Mouse (Mus musculus) lung, postnatal 0 days (tissue): Measurements from ENCODE around the gene Cdc37l1. TPM values are rescaled to one million over a fixed set of nuclear protein-coding genes. Genes with fewer than 3 reads are reported as not detected.

Experiments used
- ATAC-seq: fragments of 200-750 bp; cut with Nextera tagmentation; 2 replicates; pipeline ENCODE4 v1.8.0; 2017; ENCODE audit warnings: moderate library complexity
- DNase-seq: peaks from one replicate; pipeline ENCODE4 v3.0.0-alpha.2; 2016; ENCODE audit warnings: low spot score
- H3K27ac ChIP-seq: fragments of 300-500 bp; sonication (generic); 2 replicates; pipeline ENCODE4 v1.5.1; 2014; ENCODE audit warnings: antibody characterized with exemption, mild to moderate bottlenecking, low read length, mixed read lengths
- H3K27me3 ChIP-seq: fragments of 300-500 bp; sonication (generic); replicated peaks from 2 replicates; pipeline ENCODE4 v1.6.1; 2014; ENCODE audit warnings: low read length, mixed read lengths; ENCODE audit not compliant: insufficient read depth
- H3K36me3 ChIP-seq: fragments of 300-500 bp; sonication (generic); 2 replicates; pipeline ENCODE4 v1.6.1; 2014; ENCODE audit warnings: low read length, mixed read lengths; ENCODE audit not compliant: insufficient read depth
- H3K4me1 ChIP-seq: fragments of 300-500 bp; sonication (generic); 2 replicates; pipeline ENCODE4 v1.6.1; 2014; ENCODE audit warnings: antibody characterized with exemption, low read depth, low read length, mixed read lengths; ENCODE audit not compliant: insufficient read depth
- H3K4me2 ChIP-seq: fragments of 300-500 bp; sonication (generic); replicated peaks from 2 replicates; pipeline ENCODE4 v1.6.1; 2014; ENCODE audit warnings: low read depth, mild to moderate bottlenecking, low read length, moderate library complexity, mixed read lengths
- H3K4me3 ChIP-seq: fragments of 300-500 bp; sonication (generic); 2 replicates; pipeline ENCODE4 v1.5.1; 2014; ENCODE audit warnings: low read depth, low read length
- H3K9ac ChIP-seq: fragments of 300-500 bp; sonication (generic); replicated peaks from 2 replicates; pipeline ENCODE4 v1.6.1; 2014; ENCODE audit warnings: low read depth, mild to moderate bottlenecking
- H3K9me3 ChIP-seq: fragments of 300-500 bp; sonication (generic); 2 replicates; pipeline ENCODE4 v1.6.1; 2016; ENCODE audit warnings: low read length, mixed read lengths
- CTCF ChIP-seq: IDR thresholded peaks from 2 replicates; pipeline ENCODE4 v1.5.1; 2016; ENCODE audit warnings: antibody characterized with exemption, mild to moderate bottlenecking
- EP300 ChIP-seq: IDR thresholded peaks from 2 replicates; pipeline ENCODE4 v1.6.1; 2016; ENCODE audit warnings: antibody characterized with exemption, mild to moderate bottlenecking, control low read depth
- WGBS: fragments of 180-500 bp; shearing (Covaris S2); extraction: QIAGEN DNeasy Blood & Tissue Kit; methylation state at CpG from one replicate; pipeline ENCODE4 v1.1.7; 2014; 5-methylcytosine and 5-hydroxymethylcytosine counted together
- polyA plus RNA-seq: library from polyadenylated mRNA; unstranded; fragments of >200 nt; fragmentation: Nextera tagmentation; extraction: Ambion mirVana; gene quantifications from 2 replicates; pipeline ENCODE4 v1.2.1, GENCODE M21; 2015

Cdc37l1 gene
- polyA plus RNA-seq, 1 experiment from 2014 or later, result 21.2 TPM

DNA sequence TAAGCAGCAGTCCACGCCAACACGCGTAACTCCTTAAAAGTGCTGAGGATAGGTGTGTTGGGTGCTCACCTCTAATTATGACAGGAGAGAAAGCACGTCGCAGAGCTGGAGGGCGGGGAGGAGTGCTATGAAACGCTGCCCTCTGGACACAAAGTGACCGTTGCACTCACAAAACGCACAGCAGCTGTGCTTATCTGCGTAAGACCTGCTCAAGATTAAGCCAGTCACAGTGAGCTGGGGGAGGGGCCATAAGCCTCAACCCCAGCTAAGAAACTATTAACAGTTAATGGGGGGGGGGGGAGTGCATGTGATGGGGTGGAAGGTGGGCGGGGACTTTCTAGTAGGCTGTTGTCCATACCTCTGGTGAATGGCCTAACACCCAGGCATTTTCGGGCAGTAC lies 62.6 kb downstream of the Cdc37l1 start:
- no peak overlapping the region for H3K9ac ChIP-seq
- ATAC-seq (no peak), DNase-seq (no peak)
- no peaks in the 10 kb centered on the region for H3K9me3 ChIP-seq
- H3K27me3 ChIP-seq, result no peaks in the 10 kb centered on the region
- H3K36me3 ChIP-seq, result no peaks in the 10 kb centered on the region
- no peak overlapping the region for H3K4me2 ChIP-seq
- H3K4me1 ChIP-seq, result no peaks in the 10 kb centered on the region
- WGBS, result 86% methylated on average over 12 of the region's 12 CpGs
- TF ChIP-seq EP300, result no peak
- no peak for TF ChIP-seq CTCF
- no peak overlapping the region for H3K27ac ChIP-seq
- H3K4me3 ChIP-seq, result no peak overlapping the region

DNA sequence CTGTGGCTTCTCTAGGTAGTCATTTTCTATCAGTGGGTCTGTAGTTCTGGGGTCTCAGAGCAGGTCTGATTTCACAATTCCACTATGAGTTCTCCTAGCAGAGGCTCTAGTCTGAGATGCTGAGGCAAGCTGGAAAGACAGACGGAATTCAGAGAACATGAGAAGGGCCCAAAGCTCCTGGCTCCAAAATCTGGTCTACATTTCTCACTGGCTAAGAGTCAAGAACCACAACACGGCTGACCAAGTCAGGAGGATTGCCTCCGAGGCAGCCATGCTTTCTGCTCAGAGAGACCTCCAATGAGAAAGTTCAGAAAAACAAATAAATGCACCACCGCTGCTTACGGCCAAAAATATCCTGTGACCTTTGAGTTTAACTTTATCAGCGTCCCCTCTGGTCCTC lies 64.4 kb downstream of the Cdc37l1 start:
- 56% methylated on average over 6 of the region's 6 CpGs for WGBS
- Histone ChIP-seq H3K9ac (no peak overlapping the region), H3K9me3 (no peaks in the 10 kb centered on the region), H3K4me3 (no peak overlapping the region), H3K4me2 (no peak overlapping the region), H3K27me3 (no peaks in the 10 kb centered on the region), H3K27ac (no peak overlapping the region), H3K36me3 (no peaks in the 10 kb centered on the region), H3K4me1 (no peaks in the 10 kb centered on the region)
- DNase-seq (no peak), ATAC-seq (no peak)
- TF ChIP-seq CTCF, result no peak

DNA sequence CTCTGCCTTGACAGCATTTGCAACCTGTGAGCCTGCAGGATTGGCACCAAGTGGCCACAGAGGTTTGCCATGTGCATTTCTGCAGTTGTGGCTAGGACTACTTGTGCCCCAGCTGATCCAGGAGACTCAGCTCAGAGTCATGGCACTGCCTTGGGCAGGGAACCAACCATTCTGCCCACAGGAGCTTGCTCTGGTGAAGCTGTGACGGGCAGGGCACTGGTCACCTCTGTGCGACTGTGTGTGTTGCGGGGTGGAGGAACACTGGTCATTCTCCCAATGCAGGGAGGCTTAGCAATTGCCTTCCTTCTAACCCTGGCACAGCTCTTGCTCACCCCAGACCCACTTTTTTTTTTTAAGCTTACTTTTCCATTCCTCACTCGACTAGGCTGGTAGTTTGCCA lies 65.3 kb downstream of the Cdc37l1 start:
- ATAC-seq (no peak), DNase-seq (no peak)
- H3K4me3 ChIP-seq, result no peak overlapping the region
- H3K27me3 ChIP-seq, result no peaks in the 10 kb centered on the region
- WGBS, result 91% methylated on average over 4 of the region's 4 CpGs
- no peaks in the 10 kb centered on the region for H3K9me3 ChIP-seq
- TF ChIP-seq EP300, result no peak
- no peak for TF ChIP-seq CTCF
- no peak overlapping the region for H3K4me2 ChIP-seq
- H3K27ac ChIP-seq, result no peak overlapping the region
- no peak overlapping the region for H3K9ac ChIP-seq
- no peaks in the 10 kb centered on the region for H3K4me1 ChIP-seq
- no peaks in the 10 kb centered on the region for H3K36me3 ChIP-seq

DNA sequence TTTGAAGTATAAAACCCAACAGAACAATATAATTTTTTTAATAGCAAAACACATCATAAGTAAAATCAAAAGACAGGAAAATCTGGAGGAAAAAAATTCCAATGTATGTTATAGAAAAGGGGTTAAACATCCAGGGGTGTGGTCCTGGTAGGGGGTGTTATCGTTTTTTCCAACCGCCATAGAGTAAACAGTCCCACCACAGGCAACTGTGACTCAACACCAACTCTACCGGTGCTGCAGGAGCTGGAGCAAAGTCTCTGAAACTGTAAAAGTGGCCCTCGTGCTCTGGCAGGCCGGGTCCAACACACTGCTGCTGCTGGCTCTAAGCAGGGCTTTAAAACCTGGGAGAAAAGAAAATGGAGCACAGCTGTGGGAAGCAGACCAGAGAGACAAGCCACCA lies 68.6 kb downstream of the Cdc37l1 start:
- ATAC-seq (no peak), DNase-seq (no peak)
- no peak overlapping the region for H3K4me3 ChIP-seq
- no peaks in the 10 kb centered on the region for H3K27me3 ChIP-seq
- H3K9me3 ChIP-seq, result no peaks in the 10 kb centered on the region
- WGBS, result 72% methylated on average over 5 of the region's 5 CpGs
- no peaks in the 10 kb centered on the region for H3K4me1 ChIP-seq
- no peak overlapping the region for H3K27ac ChIP-seq
- no peaks in the 10 kb centered on the region for H3K36me3 ChIP-seq
- H3K9ac ChIP-seq, result no peak overlapping the region
- H3K4me2 ChIP-seq, result no peak overlapping the region
- no peak for TF ChIP-seq CTCF
- TF ChIP-seq EP300, result no peak

DNA sequence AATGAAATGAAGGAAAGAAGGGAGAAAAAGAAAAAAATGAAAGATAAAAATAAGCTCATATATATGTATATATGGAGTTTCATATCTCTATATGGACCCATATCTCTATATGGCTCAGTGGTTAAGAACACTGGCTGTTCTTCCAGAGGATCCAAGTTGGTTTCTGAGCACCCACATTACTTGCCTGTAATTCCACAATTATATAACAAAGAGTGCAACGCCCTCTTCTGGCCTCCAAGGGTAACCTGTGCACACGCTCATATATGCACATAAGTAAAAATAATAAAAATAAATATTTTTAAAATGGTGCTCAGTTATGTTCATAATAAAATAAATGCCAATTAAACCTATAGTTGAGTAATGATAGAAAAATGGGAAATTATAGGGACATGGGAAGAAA lies 69.5 kb downstream of the Cdc37l1 start:
- no peak overlapping the region for H3K4me2 ChIP-seq
- ATAC-seq, result no peak
- H3K4me3 ChIP-seq, result no peak overlapping the region
- H3K9me3 ChIP-seq, result no peaks in the 10 kb centered on the region
- 82% methylated on average over 2 of the region's 2 CpGs for WGBS
- H3K27ac ChIP-seq, result no peak overlapping the region
- TF ChIP-seq EP300 (no peak), CTCF (peak; percentile 48)
- H3K36me3 ChIP-seq, result no peaks in the 10 kb centered on the region
- DNase-seq, result peak; percentile 45
- H3K27me3 ChIP-seq, result no peaks in the 10 kb centered on the region
- no peak overlapping the region for H3K9ac ChIP-seq
- H3K4me1 ChIP-seq, result no peaks in the 10 kb centered on the region

DNA sequence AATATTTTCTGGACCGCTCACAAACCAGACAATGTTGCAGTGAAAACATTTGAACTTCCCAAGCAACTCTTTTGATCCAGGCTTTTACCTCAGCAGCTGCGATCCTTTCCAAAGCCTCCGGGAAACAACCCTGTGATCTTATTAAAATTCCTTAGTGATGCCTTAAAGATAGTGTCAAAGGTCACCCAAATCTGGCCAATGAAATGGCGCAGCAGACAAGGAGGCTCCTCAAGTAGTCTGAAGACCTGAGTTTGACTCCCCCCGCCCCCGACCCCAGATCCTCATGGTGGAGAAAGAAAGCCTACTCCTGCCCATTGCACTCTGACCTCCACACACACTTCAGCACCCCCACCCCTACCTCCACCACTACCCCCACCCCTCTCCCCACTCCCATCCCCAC lies 70.1 kb downstream of the Cdc37l1 start:
- Histone ChIP-seq H3K36me3 (no peaks in the 10 kb centered on the region), H3K9me3 (no peaks in the 10 kb centered on the region), H3K27me3 (no peaks in the 10 kb centered on the region), H3K27ac (no peak overlapping the region), H3K4me1 (no peaks in the 10 kb centered on the region), H3K4me2 (no peak overlapping the region), H3K9ac (no peak overlapping the region), H3K4me3 (no peak overlapping the region)
- no peak for DNase-seq
- WGBS, result 29% methylated on average over 6 of the region's 6 CpGs
- ATAC-seq, result no peak
- TF ChIP-seq CTCF (no peak), EP300 (no peak)

DNA sequence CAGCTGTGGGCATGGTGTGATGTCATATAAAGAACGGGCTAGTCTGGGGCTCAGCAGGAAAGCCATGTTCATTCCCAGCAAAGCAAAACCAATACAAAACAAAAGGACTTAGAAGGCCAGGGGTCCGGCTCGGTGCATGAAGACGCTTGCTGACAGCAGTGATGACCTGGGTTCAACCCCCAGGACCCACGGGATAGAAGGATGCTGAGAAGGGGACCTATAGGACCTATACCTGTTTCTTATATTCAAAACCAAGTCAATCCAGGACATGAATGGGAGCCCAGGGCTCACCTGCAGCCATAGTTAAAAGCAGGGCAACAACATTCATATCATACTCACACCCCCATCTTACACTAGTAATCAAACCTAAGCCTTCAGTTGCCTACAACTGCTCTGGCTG lies 72.9 kb downstream of the Cdc37l1 start:
- H3K4me3 ChIP-seq, result no peak overlapping the region

More for the DNA sequence above, 72.9 kb downstream of the Cdc37l1 start:
- Histone ChIP-seq H3K4me2 (no peak overlapping the region), H3K4me1 (no peaks in the 10 kb centered on the region; the same call in 1 of the 2 replicates), H3K9me3 (no peaks in the 10 kb centered on the region), H3K36me3 (no peaks in the 10 kb centered on the region), H3K27me3 (no peaks in the 10 kb centered on the region), H3K27ac (no peak overlapping the region), H3K9ac (no peak overlapping the region)
- no peak for ATAC-seq
- DNase-seq, result no peak
- TF ChIP-seq CTCF, result no peak
- no peak for TF ChIP-seq EP300
- 89% methylated on average over 5 of the region's 5 CpGs for WGBS
